Mouse (Mus musculus) MEL (cell line): ENCODE data around the gene Secisbp2l.

Experiments
- GATA1 ChIP-seq: IDR thresholded peaks from 2 replicates; pipeline ENCODE4 v1.6.1; 2011; ENCODE audit warnings: low read depth, low read length, improper control_type of control experiment
- POLR2A ChIP-seq, 2 experiments: IDR thresholded peaks; 2 replicates each; pipeline ENCODE4 v1.6.1; 2011 to 2012; ENCODE audit warnings: low read length in 2 of 2, mild to moderate bottlenecking in 2 of 2, control low read depth in 1 of 2, improper control_type of control experiment in 1 of 2, low read depth in 1 of 2, moderate library complexity in 1 of 2; ENCODE audit not compliant: control insufficient read depth in 1 of 2, insufficient read depth in 1 of 2, poor library complexity in 1 of 2
- RCOR1 ChIP-seq: IDR thresholded peaks from 2 replicates; pipeline ENCODE4 v1.6.1; 2012; ENCODE audit warnings: low read depth, mild to moderate bottlenecking, inconsistent platforms, low read length, improper control_type of control experiment

GRCm38 (mm10) chr2:125777018-125777417 is 5.7 kb downstream of the Secisbp2l start:
- TF ChIP-seq GATA1 (no peak), RCOR1 (no peak), POLR2A (IDR thresholded peaks at IDR 0.05; ENCODE audit: control insufficient read depth in 1 of 2, insufficient read depth in 1 of 2, low read depth in 1 of 2, low read length in 2 of 2, poor library complexity in 1 of 2) (no peak)
